Comparison of ENCODE assay signal across 7 mouse cellular contexts in genomic region chr12:104418340-104419135, GRCm38 (mm10). TPM values are rescaled to one million over a fixed set of nuclear protein-coding genes. Genes with fewer than 3 reads are reported as not detected.
DNase-seq lines count a peak whose midpoint lies in the region; ATAC-seq and TF ChIP-seq lines count a peak whose summit lies in the region.

No protein-coding gene starts in this region.

- H3K4me1 ChIP-seq in heart, adult 2 months (ENCODE audit: control insufficient read depth, insufficient read depth, low read length), result peaks cover 1% of the 10 kb centered on the region; the same call in 1 of the 2 replicates
- H3K4me1 ChIP-seq in kidney, adult 2 months (ENCODE audit: control insufficient read depth, insufficient read depth, low read length), result no peaks in the 10 kb centered on the region
- peaks cover 16% of the 10 kb centered on the region for H3K4me1 ChIP-seq in limb, embryonic 10.5 days
- H3K4me1 ChIP-seq in midbrain, embryonic 12.5 days, result no peaks in the 10 kb centered on the region

- no peak overlapping the region for H3K27ac ChIP-seq in heart, adult 2 months
- H3K27ac ChIP-seq in kidney, adult 2 months (ENCODE audit: insufficient read depth, low read depth, low read length), result no peak overlapping the region
- H3K27ac ChIP-seq in limb, embryonic 10.5 days, result no peak overlapping the region
- no peak overlapping the region for H3K27ac ChIP-seq in midbrain, embryonic 12.5 days (replicated peaks)

- no peaks in the 10 kb centered on the region for H3K79me2 ChIP-seq in heart, adult 2 months (replicated peaks; ENCODE audit: control insufficient read depth, insufficient read depth, low read length)

- intact Hi-C loops in heart, adult 2 months (cut with DNase I), result loop anchor here (1.0 to 2.0 kb wide), 3 partner anchors 66 to 423 kb away; no protein-coding TSS in a partner anchor

- WGBS in heart, adult 2 months, result 16% methylated on average over 17 of the region's 17 CpGs
- 18% methylated on average over 17 of the region's 17 CpGs for WGBS in kidney, adult 2 months
- 21% methylated on average over 17 of the region's 17 CpGs for WGBS in limb, embryonic 10.5 days
- 17% methylated on average over 17 of the region's 17 CpGs for WGBS in midbrain, embryonic 12.5 days

- H3K36me3 ChIP-seq in heart, adult 2 months (ENCODE audit: control insufficient read depth, insufficient read depth, low read length), result no peaks in the 10 kb centered on the region
- H3K36me3 ChIP-seq in kidney, adult 2 months (ENCODE audit: control insufficient read depth, insufficient read depth, low read length), result no peaks in the 10 kb centered on the region
- H3K36me3 ChIP-seq in limb, embryonic 10.5 days, result no peaks in the 10 kb centered on the region
- H3K36me3 ChIP-seq in midbrain, embryonic 12.5 days, result no peaks in the 10 kb centered on the region

- TF ChIP-seq CTCF in heart, adult 2 months (IDR thresholded peaks at IDR 0.05), result peak; percentile 75
- peak; percentile 85 for TF ChIP-seq CTCF in kidney, adult 2 months (conservative IDR thresholded peaks at IDR 0.05; ENCODE audit: insufficient read depth, insufficient read length, low read depth, low read length)

- peak; percentile 92 for DNase-seq in adrenal gland, postnatal 10 days
- peak; percentile 90 for DNase-seq in embryo, embryonic 9.5 days (ENCODE audit: extremely low spot score)
- DNase-seq in heart, adult 2 months, result peak; percentile 62 to 85
- peak; percentile 69 for DNase-seq in kidney, adult 2 months
- peak; percentile 93 for DNase-seq in limb, embryonic 10.5 days (ENCODE audit: low spot score)
- DNase-seq in spleen, adult 12 weeks (ENCODE audit: low spot score), result peak; percentile 28

- ATAC-seq in midbrain, embryonic 12.5 days (ENCODE audit: low FRiP score, low read depth), result peak; percentile 70

- no peak overlapping the region for H3K9ac ChIP-seq in heart, adult 2 months (ENCODE audit: low read depth, low read length)
- H3K9ac ChIP-seq in midbrain, embryonic 12.5 days (replicated peaks), result no peak overlapping the region; the same call in 1 of the 2 replicates

- 0 out of 2 replicates have a peak, but pooled peaks have one; percentile 33 for TF ChIP-seq EP300 in heart, adult 2 months (IDR thresholded peaks at IDR 0.05; ENCODE audit: insufficient read depth, low read depth, low read length)

- TF ChIP-seq POLR2A in heart, adult 2 months (IDR thresholded peaks at IDR 0.05; ENCODE audit: insufficient read depth, low read depth, low read length), result no peak
- no peak for TF ChIP-seq POLR2A in kidney, adult 2 months (IDR thresholded peaks at IDR 0.05; ENCODE audit: low read depth, low read length)

- no peaks in the 10 kb centered on the region for H3K27me3 ChIP-seq in heart, adult 2 months (ENCODE audit: control insufficient read depth, insufficient read depth, low read length)
- no peaks in the 10 kb centered on the region for H3K27me3 ChIP-seq in kidney, adult 2 months (replicated peaks; ENCODE audit: control insufficient read depth, insufficient read depth, low read length)
- no peaks in the 10 kb centered on the region for H3K27me3 ChIP-seq in limb, embryonic 10.5 days (ENCODE audit: low read depth, poor library complexity, severe bottlenecking)
- H3K27me3 ChIP-seq in midbrain, embryonic 12.5 days, result no peaks in the 10 kb centered on the region; the same call in 1 of the 2 replicates

- no peak overlapping the region for H3K4me3 ChIP-seq in heart, adult 2 months
- H3K4me3 ChIP-seq in kidney, adult 2 months (ENCODE audit: insufficient read depth, low read depth, low read length), result no peak overlapping the region
- peak overlapping the region; percentile 38 for H3K4me3 ChIP-seq in limb, embryonic 10.5 days
- H3K4me3 ChIP-seq in midbrain, embryonic 12.5 days, result peak overlapping the region; percentile 21; the same call in 1 of the 2 replicates

- no peaks in the 10 kb centered on the region for H3K9me3 ChIP-seq in limb, embryonic 10.5 days (replicated peaks)
- H3K9me3 ChIP-seq in midbrain, embryonic 12.5 days, result no peaks in the 10 kb centered on the region

- H3K4me2 ChIP-seq in midbrain, embryonic 12.5 days (replicated peaks), result peak overlapping the region; percentile 52

RNA-seq across cellular contexts. Expression of gene Serpina3n, which starts 12.0 kb away (rescaled TPM):
- 100 to 1,000 TPM in 1 of 2 experiments, 10 to 100 TPM in 1; 59.9 to 180 TPM for total RNA-seq in adrenal gland, postnatal 10 days (2021)
- total RNA-seq in heart, adult 2 months (2021), result 10 to 100 TPM in 1 of 2 experiments, 1 to 10 TPM in 1; 6.2 to 14.9 TPM
- polyA plus RNA-seq in heart, adult 2 months (2012; rRNA removed), result 10.1 and 13.2 TPM in 2 replicates
- polyA plus RNA-seq in kidney, adult 2 months (2012; rRNA removed), result 3.4 and 3.8 TPM in 2 replicates
- polyA plus RNA-seq in limb, embryonic 10.5 days (2016; fragmentation: Nextera tagmentation; extraction: Ambion mirVana), result not detected in 2 replicates
- not detected in 2 replicates for polyA plus RNA-seq in midbrain, embryonic 12.5 days (2016; fragmentation: Nextera tagmentation; extraction: Ambion mirVana)

RNA-seq across cellular contexts. Expression of gene Gsc, which starts 54.6 kb away (rescaled TPM):
- under 1 TPM in 1 of 2 experiments, not detected in 1; 0.39 TPM for total RNA-seq in adrenal gland, postnatal 10 days (2021)
- not detected for total RNA-seq in heart, adult 2 months (2021)
- polyA plus RNA-seq in heart, adult 2 months (2012; rRNA removed), result 0.14 TPM in 1 of 2 replicates, not detected in the other
- polyA plus RNA-seq in kidney, adult 2 months (2012; rRNA removed), result 0.10 TPM in 1 of 2 replicates, not detected in the other
- 20.1 and 34.2 TPM in 2 replicates for polyA plus RNA-seq in limb, embryonic 10.5 days (2016; fragmentation: Nextera tagmentation; extraction: Ambion mirVana)
- polyA plus RNA-seq in midbrain, embryonic 12.5 days (2016; fragmentation: Nextera tagmentation; extraction: Ambion mirVana), result 0.24 and 0.65 TPM in 2 replicates

Comparison
In these comparisons a context has a peak if more than half of its experiments do, and no peak if none do; other contexts are left out.
1. DNase-seq: peak in every context shown above with its lines; median percentile 93 in limb, embryonic 10.5 days; 92 in adrenal gland, postnatal 10 days; 90 in embryo, embryonic 9.5 days; 74 in heart, adult 2 months; 69 in kidney, adult 2 months; 28 in spleen, adult 12 weeks.
2. H3K4me3 ChIP-seq: peak in limb, embryonic 10.5 days (single experiment) and midbrain, embryonic 12.5 days (single experiment); none in heart, adult 2 months (single experiment) and kidney, adult 2 months (single experiment).
3. RNA of gene Gsc, which starts 54.6 kb away (polyA plus RNA-seq): 20.1 to 34.2 TPM in limb, embryonic 10.5 days; 0.24 to 0.65 TPM in midbrain, embryonic 12.5 days, 0.14 TPM in heart, adult 2 months and 0.10 TPM in kidney, adult 2 months; every median in the first group is over 10 times any median in the second.